Mouse (Mus musculus) ovary, adult 18-20 months (tissue): ENCODE measurements around the gene Twsg1.
"Not testable (repeated sequence)": the region's sequence is repeated elsewhere in the genome, so short reads cannot be mapped to it uniquely, and the experiment has no call there.

ENCODE experiments used
- DNase-seq: peaks from one replicate; pipeline ENCODE4 v3.0.0; 2022; ENCODE audit warnings: low spot score, mixed read lengths

The Twsg1 gene

GRCm38 (mm10) chr17:65950622-65951404, at the start of gene Twsg1:
Gene Twsg1 (minus strand): TSS chr17:65951226.
- DNase-seq: peak; percentile 91

GRCm38 (mm10) chr17:65988151-65988820, 37.3 kb upstream of the Twsg1 start:
- DNase-seq: no peak

GRCm38 (mm10) chr17:65976720-65977119, 25.7 kb upstream of the Twsg1 start:
- not testable (repeated sequence) for DNase-seq

- DNase-seq: no peak
Observed at GRCm38 (mm10) chr17:65967751-65968150, 16.7 kb upstream of the Twsg1 start.

- no peak for DNase-seq
Observed at GRCm38 (mm10) chr17:65962263-65962662, 11.2 kb upstream of the Twsg1 start.

GRCm38 (mm10) chr17:65961606-65962136, 10.6 kb upstream of the Twsg1 start:
- no peak for DNase-seq

- no peak for DNase-seq
Observed at GRCm38 (mm10) chr17:65959011-65959410, 8.0 kb upstream of the Twsg1 start.

- DNase-seq: no peak
Observed at GRCm38 (mm10) chr17:65958366-65958765, 7.3 kb upstream of the Twsg1 start.

GRCm38 (mm10) chr17:65957782-65958325, 6.8 kb upstream of the Twsg1 start:
- DNase-seq: no peak

GRCm38 (mm10) chr17:65956993-65957781, 6.2 kb upstream of the Twsg1 start:
- DNase-seq: peak; percentile 77

- DNase-seq: no peak
Observed at GRCm38 (mm10) chr17:65956140-65956539, 5.1 kb upstream of the Twsg1 start.

GRCm38 (mm10) chr17:65953959-65954358, 2.9 kb upstream of the Twsg1 start:
- no peak for DNase-seq

- DNase-seq: no peak
Observed at GRCm38 (mm10) chr17:65952083-65952482, 1.1 kb upstream of the Twsg1 start.

GRCm38 (mm10) chr17:65950183-65950582, 843 bp downstream of the Twsg1 start:
- DNase-seq: no peak

GRCm38 (mm10) chr17:65947307-65947706, 3.7 kb downstream of the Twsg1 start:
- peak; percentile 30 for DNase-seq

- no peak for DNase-seq
Observed at GRCm38 (mm10) chr17:65945420-65945819, 5.6 kb downstream of the Twsg1 start.

GRCm38 (mm10) chr17:65942394-65942793, 8.6 kb downstream of the Twsg1 start:
- DNase-seq: no peak

GRCm38 (mm10) chr17:65941275-65941674, 9.8 kb downstream of the Twsg1 start:
- no peak for DNase-seq

GRCm38 (mm10) chr17:65940221-65940620, 10.8 kb downstream of the Twsg1 start:
- no peak for DNase-seq

- DNase-seq: no peak
Observed at GRCm38 (mm10) chr17:65939461-65940192, 11.4 kb downstream of the Twsg1 start.

- no peak for DNase-seq
Observed at GRCm38 (mm10) chr17:65937671-65938070, 13.4 kb downstream of the Twsg1 start.
